Comparison of ENCODE assay signal across 22 mouse cellular contexts in genomic region chr4:117666054-117666453, GRCm38 (mm10). TPM values are rescaled to one million over a fixed set of nuclear protein-coding genes. Genes with fewer than 3 reads are reported as not detected.
"Had no signal": no experiment of that assay in that cellular context is flagged by ENCODE, and none has a peak within 500 bp of the region (broad histone marks: within the 10 kb centered on the region; RNA-seq: fewer than 3 reads in every experiment).

No protein-coding gene starts in this region.

- ATAC-seq: midbrain, embryonic 16.5 days had no signal

- H3K36me3 ChIP-seq: midbrain, embryonic 12.5 days had no signal

- H3K27ac ChIP-seq: midbrain, embryonic 10.5 days; midbrain, embryonic 12.5 days; stomach, embryonic 15.5 days; stomach, postnatal 0 days had no signal

- H3K4me3 ChIP-seq: midbrain, embryonic 10.5 days; midbrain, embryonic 12.5 days; myocyte; stomach, embryonic 15.5 days had no signal

- H3K27me3 ChIP-seq: midbrain, embryonic 12.5 days; stomach, embryonic 15.5 days had no signal

- H3K4me2 ChIP-seq: lung, embryonic 14.5 days; midbrain, embryonic 12.5 days; stomach, embryonic 15.5 days had no signal

- H3K9me3 ChIP-seq: midbrain, embryonic 10.5 days; midbrain, embryonic 12.5 days; stomach, embryonic 15.5 days had no signal

- H3K4me1 ChIP-seq: midbrain, embryonic 12.5 days; stomach, embryonic 15.5 days had no signal

- H3K9ac ChIP-seq: lung, embryonic 14.5 days; midbrain, embryonic 12.5 days; stomach, embryonic 15.5 days had no signal

- DNase-seq: lung, adult 18-20 months; lung, embryonic 14.5 days; lung, postnatal 4 days; midbrain, embryonic 14.5 days; right cerebral cortex, postnatal 14 days; thymus, adult 2 months; thymus, postnatal 25 days; thymus, postnatal 4 days had no signal

RNA-seq across cellular contexts. Expression of gene Gm12845, which starts 58.2 kb away (rescaled TPM):
- total RNA-seq: megakaryocyte, adult 5-6 weeks; megakaryocyte-erythroid progenitor cell, adult 5-6 weeks; neutrophil, adult 5-6 weeks had no signal
- polyA plus RNA-seq: liver, embryonic 16.5 days; lung, embryonic 14.5 days; lung, embryonic 16.5 days; midbrain, embryonic 10.5 days; midbrain, embryonic 12.5 days; midbrain, embryonic 14.5 days; midbrain, embryonic 16.5 days; myocyte; spleen, adult 2 months; stomach, embryonic 15.5 days; stomach, postnatal 0 days; testis, adult 2 months; thymus, adult 2 months; urinary bladder, adult 2 months had no signal
